Mouse (Mus musculus): ENCODE measurements around the gene Traip. TPM values are rescaled to one million over a fixed set of nuclear protein-coding genes. Genes with fewer than 3 reads are reported as not detected.
A peak's percentile ranks its signal among the peaks of the same experiment; 100 is the strongest.

Gene Traip
- polyA plus RNA-seq, 1 experiment = 0.28 TPM

- TF ChIP-seq CTCF (conservative IDR thresholded peaks at IDR 0.05; ENCODE audit: insufficient read depth, insufficient read length, low read depth, low read length) = no peak
- no peak for TF ChIP-seq POLR2A (IDR thresholded peaks at IDR 0.05; ENCODE audit: low read depth, low read length)
- Histone ChIP-seq H3K4me1 (ENCODE audit: control insufficient read depth, insufficient read depth, low read length) (no peaks in the 10 kb centered on the region; the same call in 1 of the 2 replicates), H3K27me3 (replicated peaks; ENCODE audit: control insufficient read depth, insufficient read depth, low read length) (no peaks in the 10 kb centered on the region), H3K4me3 (ENCODE audit: insufficient read depth, low read depth, low read length) (peak overlapping the region; percentile 21; the same call in 1 of the 2 replicates), H3K27ac (ENCODE audit: insufficient read depth, low read depth, low read length) (peak overlapping the region; percentile 93), H3K36me3 (ENCODE audit: control insufficient read depth, insufficient read depth, low read length) (no peaks in the 10 kb centered on the region)
- DNase-seq = peak; percentile 46
- WGBS = 47% methylated on average over 7 of the region's 7 CpGs
Measured at GRCm38 (mm10) chr9:107981684-107982605, 32.0 kb downstream of the Traip start.

- Histone ChIP-seq H3K4me3 (ENCODE audit: insufficient read depth, low read depth, low read length) (peak within 1 kb of the TSS; percentile 30), H3K4me1 (ENCODE audit: control insufficient read depth, insufficient read depth, low read length) (no peaks in the 10 kb centered on the region; the same call in 1 of the 2 replicates)
- DNase-seq = peak; percentile 86
Measured at GRCm38 (mm10) chr9:107982681-107983346, 32.9 kb downstream of the Traip start, which contains the start of gene Gm20661. TSS of gene Gm20661 (plus strand) at chr9:107983058.

DNA sequence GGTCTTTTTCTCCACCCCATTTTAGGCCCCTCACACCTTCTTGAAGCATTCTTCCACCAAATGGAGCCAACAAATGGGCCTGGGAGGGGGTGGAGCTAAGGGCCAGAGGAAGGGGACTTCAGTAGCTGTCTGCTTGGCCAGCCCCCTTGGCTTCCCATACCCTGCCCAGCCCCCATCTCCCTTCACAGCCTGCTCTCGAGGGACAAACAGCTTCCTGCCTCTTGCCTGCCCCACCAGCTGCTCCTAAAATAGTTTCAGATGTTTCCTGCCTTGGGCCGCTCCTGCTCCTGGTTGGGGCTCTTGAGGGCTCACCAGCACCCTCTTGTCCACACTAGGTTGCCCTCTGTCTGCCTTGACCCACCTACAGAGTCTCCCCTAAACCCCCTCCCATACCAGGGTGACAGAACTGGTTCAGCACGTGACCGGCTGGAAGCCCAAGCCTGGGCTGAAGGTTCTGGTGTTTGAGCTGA is 33.5 kb downstream of the Traip start:
- H3K27ac ChIP-seq (ENCODE audit: insufficient read depth, low read depth, low read length) = peak overlapping the region; percentile 98
- 33% methylated on average over 4 of the region's 4 CpGs for WGBS
- no peaks in the 10 kb centered on the region; the same call in 1 of the 2 replicates for H3K4me1 ChIP-seq (ENCODE audit: control insufficient read depth, insufficient read depth, low read length)
- peak; percentile 94 for DNase-seq
- no peaks in the 10 kb centered on the region for H3K27me3 ChIP-seq (replicated peaks; ENCODE audit: control insufficient read depth, insufficient read depth, low read length)
- peak; percentile 38 for TF ChIP-seq POLR2A (IDR thresholded peaks at IDR 0.05; ENCODE audit: low read depth, low read length)
- no peak for TF ChIP-seq CTCF (conservative IDR thresholded peaks at IDR 0.05; ENCODE audit: insufficient read depth, insufficient read length, low read depth, low read length)
- H3K4me3 ChIP-seq (ENCODE audit: insufficient read depth, low read depth, low read length) = peak overlapping the region; percentile 30; the same call in 1 of the 2 replicates
- no peaks in the 10 kb centered on the region for H3K36me3 ChIP-seq (ENCODE audit: control insufficient read depth, insufficient read depth, low read length)

More at GRCm38 (mm10) chr9:107982681-107983346, 32.9 kb downstream of the Traip start, which contains the start of gene Gm20661:
- 38% methylated on average over 14 of the region's 14 CpGs for WGBS
- Histone ChIP-seq H3K27me3 (replicated peaks; ENCODE audit: control insufficient read depth, insufficient read depth, low read length) (no peaks in the 10 kb centered on the region), H3K36me3 (ENCODE audit: control insufficient read depth, insufficient read depth, low read length) (no peaks in the 10 kb centered on the region), H3K27ac (ENCODE audit: insufficient read depth, low read depth, low read length) (peak within 1 kb of the TSS; percentile 98)
- TF ChIP-seq POLR2A (IDR thresholded peaks at IDR 0.05; ENCODE audit: low read depth, low read length) (peak; percentile 5), CTCF (conservative IDR thresholded peaks at IDR 0.05; ENCODE audit: insufficient read depth, insufficient read length, low read depth, low read length) (no peak)

DNA sequence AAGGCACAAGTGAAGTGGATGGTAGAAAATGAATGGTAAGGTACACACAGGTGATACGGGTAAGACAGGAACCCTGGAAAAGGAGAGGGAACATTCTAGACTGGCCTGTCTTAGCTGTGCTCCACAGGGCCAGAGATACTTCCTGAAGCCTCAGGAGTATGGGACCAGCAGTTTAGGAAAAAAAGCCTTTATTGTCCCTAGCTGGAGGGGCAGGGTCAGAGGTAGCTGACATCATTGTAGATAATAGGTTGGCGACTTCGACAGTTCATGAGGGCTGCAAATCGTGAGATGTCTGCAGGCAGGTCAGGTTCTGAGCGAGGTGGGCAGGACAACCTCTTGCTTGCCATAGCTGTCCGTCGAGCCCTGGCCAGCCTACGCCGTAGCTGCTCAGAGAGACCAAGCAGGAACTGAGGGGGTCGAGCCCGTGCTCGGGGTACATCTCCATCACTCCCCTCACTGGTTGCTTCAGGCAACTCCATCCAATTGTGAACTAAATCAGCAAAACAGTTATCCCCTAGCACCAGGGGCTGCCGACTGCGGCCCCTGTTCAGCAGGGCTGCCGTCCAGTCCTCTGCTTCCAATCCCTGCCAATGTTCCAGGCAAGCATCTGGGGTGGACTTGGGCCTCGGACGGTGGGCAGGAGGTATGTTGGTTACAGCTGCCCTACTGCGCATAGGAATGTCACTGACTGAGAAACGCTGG is 34.3 kb downstream of the Traip start:
- peak overlapping the region; percentile 98 for H3K27ac ChIP-seq (ENCODE audit: insufficient read depth, low read depth, low read length)

DNA sequence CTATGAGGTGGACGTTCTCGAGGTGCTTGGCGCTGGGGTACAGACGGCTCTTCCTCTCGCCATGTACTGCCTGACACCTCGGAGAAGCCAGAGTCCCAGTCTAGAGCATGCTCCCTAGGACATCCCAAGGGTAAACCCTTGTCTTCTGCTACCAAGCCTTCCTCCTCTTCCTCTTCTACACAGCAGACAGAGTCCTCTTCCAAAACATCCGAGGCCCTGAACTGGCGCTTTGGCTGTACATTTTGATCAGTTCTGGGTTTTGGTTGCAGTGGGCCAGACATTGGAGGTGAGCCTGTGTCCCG is 34.8 kb downstream of the Traip start:
- no peaks in the 10 kb centered on the region for H3K36me3 ChIP-seq (ENCODE audit: control insufficient read depth, insufficient read depth, low read length)
- no peak for DNase-seq
- peak overlapping the region; percentile 52 for H3K4me3 ChIP-seq (ENCODE audit: insufficient read depth, low read depth, low read length)
- peak overlapping the region; percentile 98 for H3K27ac ChIP-seq (ENCODE audit: insufficient read depth, low read depth, low read length)
- TF ChIP-seq POLR2A (IDR thresholded peaks at IDR 0.05; ENCODE audit: low read depth, low read length) (no peak), CTCF (conservative IDR thresholded peaks at IDR 0.05; ENCODE audit: insufficient read depth, insufficient read length, low read depth, low read length) (no peak)
- 68% methylated on average over 9 of the region's 9 CpGs for WGBS
- H3K4me1 ChIP-seq (ENCODE audit: control insufficient read depth, insufficient read depth, low read length) = no peaks in the 10 kb centered on the region; the same call in 1 of the 2 replicates
- no peaks in the 10 kb centered on the region for H3K27me3 ChIP-seq (replicated peaks; ENCODE audit: control insufficient read depth, insufficient read depth, low read length)

More for the DNA sequence above, 34.3 kb downstream of the Traip start:
- Histone ChIP-seq H3K36me3 (ENCODE audit: control insufficient read depth, insufficient read depth, low read length) (no peaks in the 10 kb centered on the region), H3K27me3 (replicated peaks; ENCODE audit: control insufficient read depth, insufficient read depth, low read length) (no peaks in the 10 kb centered on the region), H3K4me3 (ENCODE audit: insufficient read depth, low read depth, low read length) (peak overlapping the region; percentile 52), H3K4me1 (ENCODE audit: control insufficient read depth, insufficient read depth, low read length) (no peaks in the 10 kb centered on the region; the same call in 1 of the 2 replicates)
- TF ChIP-seq POLR2A (IDR thresholded peaks at IDR 0.05; ENCODE audit: low read depth, low read length) = no peak
- no peak for TF ChIP-seq CTCF (conservative IDR thresholded peaks at IDR 0.05; ENCODE audit: insufficient read depth, insufficient read length, low read depth, low read length)
- WGBS = 51% methylated on average over 19 of the region's 19 CpGs
- DNase-seq = no peak

Measured in kidney, adult 2 months (tissue).